Mouse (Mus musculus): Measurements from ENCODE around the gene Lsm14b. TPM values are rescaled to one million over a fixed set of nuclear protein-coding genes. Genes with fewer than 3 reads are reported as not detected.
A peak's percentile ranks its signal among the peaks of the same experiment; 100 is the strongest.

Lsm14b gene
- polyA plus RNA-seq (2014; fragmentation: Nextera tagmentation; extraction: Ambion mirVana) = 2.7 and 3.0 TPM in 2 replicates

- Histone ChIP-seq H3K4me2 (peak within 1 kb of the TSS; percentile 98), H3K9me3 (ENCODE audit: control insufficient read depth, low read length) (no peaks in the 10 kb centered on the region), H3K27ac (ENCODE audit: low read depth, low read length) (peak within 1 kb of the TSS; percentile 93), H3K4me3 (ENCODE audit: low read depth, low read length) (peak within 1 kb of the TSS; percentile 86), H3K27me3 (replicated peaks; ENCODE audit: control insufficient read depth, insufficient read depth, low read length) (peaks cover 14% of the 10 kb centered on the region; the same call in 1 of the 2 replicates), H3K9ac (ENCODE audit: low read depth, low read length) (peak within 1 kb of the TSS; percentile 92), H3K36me3 (ENCODE audit: control insufficient read depth, insufficient read depth, low read length) (peaks cover 10% of the 10 kb centered on the region), H3K4me1 (replicated peaks; ENCODE audit: control insufficient read depth, insufficient read depth, low read length) (peaks cover 23% of the 10 kb centered on the region)
- ATAC-seq (replicated peaks; ENCODE audit: low FRiP score) (peak; percentile 95), DNase-seq (ENCODE audit: low spot score) (peak; percentile 99)
- 0% methylated on average over 62 of the region's 80 CpGs for WGBS
Observed at GRCm38 (mm10) chr2:180024401-180025098, at the start of gene Lsm14b. Gene Lsm14b (plus strand): TSS chr2:180024987.

- H3K4me1 ChIP-seq (replicated peaks; ENCODE audit: control insufficient read depth, insufficient read depth, low read length) = peaks cover 31% of the 10 kb centered on the region
- DNase-seq (ENCODE audit: low spot score) = no peak
- peak overlapping the region; percentile 100; the same call in 1 of the 2 replicates for H3K4me2 ChIP-seq
- H3K9me3 ChIP-seq (ENCODE audit: control insufficient read depth, low read length) = no peaks in the 10 kb centered on the region
- H3K27me3 ChIP-seq (replicated peaks; ENCODE audit: control insufficient read depth, insufficient read depth, low read length) = no peaks in the 10 kb centered on the region
- WGBS = 0% methylated on average over 2 of the region's 82 CpGs
- peak overlapping the region; percentile 91 for H3K4me3 ChIP-seq (ENCODE audit: low read depth, low read length)
- peak overlapping the region; percentile 85 for H3K27ac ChIP-seq (ENCODE audit: low read depth, low read length)
- no peaks in the 10 kb centered on the region for H3K36me3 ChIP-seq (ENCODE audit: control insufficient read depth, insufficient read depth, low read length)
- no peak for ATAC-seq (replicated peaks; ENCODE audit: low FRiP score)
- peak overlapping the region; percentile 95 for H3K9ac ChIP-seq (ENCODE audit: low read depth, low read length)
Observed at GRCm38 (mm10) chr2:179975851-179976250, 48.9 kb upstream of the Lsm14b start.

GRCm38 (mm10) chr2:179976295-179976627 lies 48.5 kb upstream of the Lsm14b start:
- Histone ChIP-seq H3K27ac (ENCODE audit: low read depth, low read length) (peak overlapping the region; percentile 85), H3K36me3 (ENCODE audit: control insufficient read depth, insufficient read depth, low read length) (no peaks in the 10 kb centered on the region), H3K27me3 (replicated peaks; ENCODE audit: control insufficient read depth, insufficient read depth, low read length) (no peaks in the 10 kb centered on the region), H3K4me2 (peak overlapping the region; percentile 100; the same call in 1 of the 2 replicates), H3K4me3 (ENCODE audit: low read depth, low read length) (peak overlapping the region; percentile 91), H3K4me1 (replicated peaks; ENCODE audit: control insufficient read depth, insufficient read depth, low read length) (peaks cover 31% of the 10 kb centered on the region), H3K9ac (ENCODE audit: low read depth, low read length) (peak overlapping the region; percentile 95), H3K9me3 (ENCODE audit: control insufficient read depth, low read length) (no peaks in the 10 kb centered on the region)
- ATAC-seq (replicated peaks; ENCODE audit: low FRiP score) (peak; percentile 24), DNase-seq (ENCODE audit: low spot score) (no peak)
- WGBS = under 1% methylated on average over 36 of the region's 54 CpGs

- peak; percentile 90 for ATAC-seq (replicated peaks; ENCODE audit: low FRiP score)
- Histone ChIP-seq H3K4me1 (replicated peaks; ENCODE audit: control insufficient read depth, insufficient read depth, low read length) (peaks cover 30% of the 10 kb centered on the region), H3K27ac (ENCODE audit: low read depth, low read length) (peak within 1 kb of the TSS; percentile 85), H3K27me3 (replicated peaks; ENCODE audit: control insufficient read depth, insufficient read depth, low read length) (no peaks in the 10 kb centered on the region), H3K9me3 (ENCODE audit: control insufficient read depth, low read length) (no peaks in the 10 kb centered on the region), H3K36me3 (ENCODE audit: control insufficient read depth, insufficient read depth, low read length) (no peaks in the 10 kb centered on the region), H3K4me3 (ENCODE audit: low read depth, low read length) (peak within 1 kb of the TSS; percentile 91), H3K4me2 (peak within 1 kb of the TSS; percentile 100), H3K9ac (ENCODE audit: low read depth, low read length) (peak within 1 kb of the TSS; percentile 95)
- WGBS = under 1% methylated on average over 55 of the region's 84 CpGs
- peak; percentile 91 for DNase-seq (ENCODE audit: low spot score)
Observed at GRCm38 (mm10) chr2:179976628-179977343, 48.0 kb upstream of the Lsm14b start, which contains the start of gene Taf4. Gene Taf4 (minus strand): TSS chr2:179976646.

- Histone ChIP-seq H3K36me3 (ENCODE audit: control insufficient read depth, insufficient read depth, low read length) (no peaks in the 10 kb centered on the region), H3K4me3 (ENCODE audit: low read depth, low read length) (peak overlapping the region; percentile 91), H3K27ac (ENCODE audit: low read depth, low read length) (peak overlapping the region; percentile 85), H3K9me3 (ENCODE audit: control insufficient read depth, low read length) (no peaks in the 10 kb centered on the region), H3K9ac (ENCODE audit: low read depth, low read length) (peak overlapping the region; percentile 95), H3K4me2 (peak overlapping the region; percentile 69), H3K4me1 (replicated peaks; ENCODE audit: control insufficient read depth, insufficient read depth, low read length) (peaks cover 28% of the 10 kb centered on the region), H3K27me3 (replicated peaks; ENCODE audit: control insufficient read depth, insufficient read depth, low read length) (no peaks in the 10 kb centered on the region)
- ATAC-seq (replicated peaks; ENCODE audit: low FRiP score) = no peak
- no peak for DNase-seq (ENCODE audit: low spot score)
- 16% methylated on average over 10 of the region's 10 CpGs for WGBS
Observed at GRCm38 (mm10) chr2:179977344-179978025, 47.3 kb upstream of the Lsm14b start.

GRCm38 (mm10) chr2:179978250-179978649 lies 46.5 kb upstream of the Lsm14b start:
- Histone ChIP-seq H3K27ac (ENCODE audit: low read depth, low read length) (no peak overlapping the region), H3K4me2 (no peak overlapping the region), H3K9ac (ENCODE audit: low read depth, low read length) (no peak overlapping the region), H3K4me3 (ENCODE audit: low read depth, low read length) (no peak overlapping the region), H3K27me3 (replicated peaks; ENCODE audit: control insufficient read depth, insufficient read depth, low read length) (no peaks in the 10 kb centered on the region), H3K4me1 (replicated peaks; ENCODE audit: control insufficient read depth, insufficient read depth, low read length) (peaks cover 20% of the 10 kb centered on the region), H3K9me3 (ENCODE audit: control insufficient read depth, low read length) (no peaks in the 10 kb centered on the region), H3K36me3 (ENCODE audit: control insufficient read depth, insufficient read depth, low read length) (no peaks in the 10 kb centered on the region)
- 76% methylated on average over 3 of the region's 3 CpGs for WGBS
- DNase-seq (ENCODE audit: low spot score) = no peak
- ATAC-seq (replicated peaks; ENCODE audit: low FRiP score) = no peak

- WGBS = 75% methylated on average over 8 of the region's 8 CpGs
- H3K9me3 ChIP-seq (ENCODE audit: control insufficient read depth, low read length) = no peaks in the 10 kb centered on the region
- no peak overlapping the region for H3K9ac ChIP-seq (ENCODE audit: low read depth, low read length)
- no peaks in the 10 kb centered on the region for H3K27me3 ChIP-seq (replicated peaks; ENCODE audit: control insufficient read depth, insufficient read depth, low read length)
- H3K36me3 ChIP-seq (ENCODE audit: control insufficient read depth, insufficient read depth, low read length) = no peaks in the 10 kb centered on the region
- H3K4me2 ChIP-seq = no peak overlapping the region
- DNase-seq (ENCODE audit: low spot score) (peak; percentile 20), ATAC-seq (replicated peaks; ENCODE audit: low FRiP score) (no peak)
- no peak overlapping the region for H3K27ac ChIP-seq (ENCODE audit: low read depth, low read length)
- no peak overlapping the region for H3K4me3 ChIP-seq (ENCODE audit: low read depth, low read length)
- peaks cover 4% of the 10 kb centered on the region for H3K4me1 ChIP-seq (replicated peaks; ENCODE audit: control insufficient read depth, insufficient read depth, low read length)
Observed at GRCm38 (mm10) chr2:179979836-179980235, 45.0 kb upstream of the Lsm14b start.

- no peaks in the 10 kb centered on the region; the same call in 1 of the 2 replicates for H3K4me1 ChIP-seq (replicated peaks; ENCODE audit: control insufficient read depth, insufficient read depth, low read length)
- H3K27me3 ChIP-seq (replicated peaks; ENCODE audit: control insufficient read depth, insufficient read depth, low read length) = no peaks in the 10 kb centered on the region
- H3K36me3 ChIP-seq (ENCODE audit: control insufficient read depth, insufficient read depth, low read length) = no peaks in the 10 kb centered on the region
- WGBS = 50% methylated on average over 4 of the region's 4 CpGs
- H3K27ac ChIP-seq (ENCODE audit: low read depth, low read length) = no peak overlapping the region
- no peaks in the 10 kb centered on the region for H3K9me3 ChIP-seq (ENCODE audit: control insufficient read depth, low read length)
- ATAC-seq (replicated peaks; ENCODE audit: low FRiP score) = no peak
- H3K9ac ChIP-seq (ENCODE audit: low read depth, low read length) = no peak overlapping the region
- peak; percentile 24 for DNase-seq (ENCODE audit: low spot score)
- no peak overlapping the region for H3K4me2 ChIP-seq
- H3K4me3 ChIP-seq (ENCODE audit: low read depth, low read length) = no peak overlapping the region
Observed at GRCm38 (mm10) chr2:179980616-179981015, 44.2 kb upstream of the Lsm14b start.

Data from liver, embryonic 11.5 days (tissue).